8 mouse cellular contexts compared by ENCODE assay signal in the genomic region with DNA sequence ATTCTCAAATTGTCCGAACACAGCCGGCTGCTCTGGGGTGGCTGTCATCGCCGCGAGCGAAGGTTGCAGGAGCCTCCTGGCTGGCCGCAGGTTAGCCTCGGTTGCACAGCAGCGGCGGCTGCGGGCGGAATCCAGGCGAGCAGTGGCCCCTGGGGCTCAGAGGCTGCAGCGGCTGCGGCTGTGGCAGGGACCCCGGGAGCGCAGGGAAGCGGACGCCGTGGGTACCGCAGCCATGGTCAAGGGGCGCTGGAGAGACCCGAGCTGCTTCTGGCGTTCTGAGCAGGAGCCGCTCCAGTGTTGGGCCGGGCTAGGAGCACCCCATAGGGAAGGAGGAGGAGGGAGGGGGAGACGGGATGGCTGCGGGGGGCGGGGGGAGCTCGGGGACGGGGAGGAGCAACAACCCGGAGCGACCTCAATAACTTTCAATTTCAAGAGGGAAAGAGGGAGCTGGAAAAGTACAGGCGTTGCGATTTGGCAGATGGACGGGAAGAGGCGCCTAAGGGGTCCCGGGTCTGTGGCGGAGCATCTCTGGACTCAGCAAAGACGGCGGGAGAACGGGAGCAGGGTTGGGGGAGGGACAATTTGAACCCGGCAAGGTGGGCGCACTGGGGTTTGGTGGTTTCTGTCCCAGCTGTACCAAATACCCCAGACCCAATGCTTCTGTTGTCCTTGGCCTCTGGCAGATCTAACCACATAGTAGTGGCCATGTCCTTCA. TPM values are rescaled to one million over a fixed set of nuclear protein-coding genes. Genes with fewer than 3 reads are reported as not detected.
DNase-seq lines count a peak whose midpoint lies in the region; ATAC-seq and TF ChIP-seq lines count a peak whose summit lies in the region.

Gene Rspo3, minus strand, starts transcription at position 322 of the 715 bp plus-strand sequence.

- TF ChIP-seq EP300 in heart, adult 2 months (IDR thresholded peaks at IDR 0.05; ENCODE audit: insufficient read depth, low read depth, low read length): no peak

- peak within 1 kb of the TSS; percentile 46 for H3K4me3 ChIP-seq in heart, adult 2 months
- H3K4me3 ChIP-seq in kidney, postnatal 0 days (replicated peaks; ENCODE audit: low read depth, low read length): peak within 1 kb of the TSS; percentile 55
- peak within 1 kb of the TSS; percentile 52 for H3K4me3 ChIP-seq in liver, embryonic 13.5 days (replicated peaks)
- H3K4me3 ChIP-seq in olfactory bulb, adult 2 months (ENCODE audit: insufficient read depth, low read depth, low read length): peak within 1 kb of the TSS; percentile 92

- H3K79me2 ChIP-seq in heart, adult 2 months (replicated peaks; ENCODE audit: control insufficient read depth, insufficient read depth, low read length): no peaks in the 10 kb centered on the region

- intact Hi-C loops in heart, adult 2 months (cut with DNase I): loop anchor here (10.0 kb wide), 1 partner anchor 269 kb away; no protein-coding TSS in a partner anchor

- no peaks in the 10 kb centered on the region for H3K36me3 ChIP-seq in heart, adult 2 months (ENCODE audit: control insufficient read depth, insufficient read depth, low read length)
- H3K36me3 ChIP-seq in kidney, postnatal 0 days (ENCODE audit: insufficient read depth, low read length): no peaks in the 10 kb centered on the region
- no peaks in the 10 kb centered on the region for H3K36me3 ChIP-seq in liver, embryonic 13.5 days

- H3K9me3 ChIP-seq in kidney, postnatal 0 days (replicated peaks; ENCODE audit: low read length): no peaks in the 10 kb centered on the region
- no peaks in the 10 kb centered on the region for H3K9me3 ChIP-seq in liver, embryonic 13.5 days (replicated peaks)

- 1% methylated on average over 44 of the region's 44 CpGs for WGBS in heart, adult 2 months
- 1% methylated on average over 42 of the region's 44 CpGs for WGBS in kidney, postnatal 0 days
- under 1% methylated on average over 41 of the region's 44 CpGs for WGBS in liver, embryonic 13.5 days (ENCODE audit: insufficient replicate concordance)
- 1% methylated on average over 43 of the region's 44 CpGs for WGBS in olfactory bulb, adult 2 months

- H3K27ac ChIP-seq in heart, adult 2 months: no peak within 1 kb of the TSS
- no peak within 1 kb of the TSS for H3K27ac ChIP-seq in kidney, postnatal 0 days
- no peak within 1 kb of the TSS for H3K27ac ChIP-seq in liver, embryonic 13.5 days
- peak within 1 kb of the TSS; percentile 47 for H3K27ac ChIP-seq in olfactory bulb, adult 2 months (ENCODE audit: insufficient read depth, low read depth, low read length)

- peak; percentile 2 for DNase-seq in thymus, postnatal 14 days
- no peak for DNase-seq in thymus, postnatal 25 days
- DNase-seq in embryo, embryonic 10.5 days (ENCODE audit: low spot score): peak; percentile 65
- peak; percentile 18 to 42 for DNase-seq in heart, adult 2 months
- peak; percentile 70 for DNase-seq in kidney, postnatal 0 days (ENCODE audit: low spot score)
- no peak for DNase-seq in liver, embryonic 13.5 days
- no peak for DNase-seq in spleen, adult 18-20 months

- no peak for TF ChIP-seq POLR2A in heart, adult 2 months (IDR thresholded peaks at IDR 0.05; ENCODE audit: insufficient read depth, low read depth, low read length)
- 0 out of 2 replicates have a peak, but pooled peaks have one; percentile 17 for TF ChIP-seq POLR2A in olfactory bulb, adult 2 months (IDR thresholded peaks at IDR 0.05; ENCODE audit: insufficient read depth, low read depth, low read length)

- peak; percentile 70 for ATAC-seq in kidney, postnatal 0 days (replicated peaks; ENCODE audit: low FRiP score, low read depth)
- ATAC-seq in liver, embryonic 13.5 days (ENCODE audit: low read depth): 0 out of 2 replicates have a peak, but pooled peaks have one; percentile 23

- H3K4me2 ChIP-seq in kidney, postnatal 0 days (ENCODE audit: low read length): peak within 1 kb of the TSS; percentile 93
- peak within 1 kb of the TSS; percentile 65 for H3K4me2 ChIP-seq in liver, embryonic 13.5 days

- no peak for TF ChIP-seq CTCF in heart, adult 2 months (IDR thresholded peaks at IDR 0.05)
- TF ChIP-seq CTCF in kidney, postnatal 0 days (IDR thresholded peaks at IDR 0.05; ENCODE audit: low read depth): 0 out of 2 replicates have a peak, but pooled peaks have one; percentile 21
- TF ChIP-seq CTCF in olfactory bulb, adult 2 months (IDR thresholded peaks at IDR 0.05; ENCODE audit: insufficient read depth, low read depth, low read length): no peak

- no peaks in the 10 kb centered on the region; the same call in 1 of the 2 replicates for H3K4me1 ChIP-seq in heart, adult 2 months (ENCODE audit: control insufficient read depth, insufficient read depth, low read length)
- peaks cover 11% of the 10 kb centered on the region for H3K4me1 ChIP-seq in kidney, postnatal 0 days (replicated peaks; ENCODE audit: insufficient read depth, low read length)
- no peaks in the 10 kb centered on the region for H3K4me1 ChIP-seq in liver, embryonic 13.5 days (replicated peaks)
- H3K4me1 ChIP-seq in olfactory bulb, adult 2 months (ENCODE audit: control insufficient read depth, insufficient read depth, low read length): peaks cover 12% of the 10 kb centered on the region; the same call in 1 of the 2 replicates

- H3K9ac ChIP-seq in heart, adult 2 months (ENCODE audit: low read depth, low read length): peak within 1 kb of the TSS; percentile 41
- peak within 1 kb of the TSS; percentile 46 for H3K9ac ChIP-seq in kidney, postnatal 0 days (ENCODE audit: low read depth, low read length)
- H3K9ac ChIP-seq in liver, embryonic 13.5 days: peak within 1 kb of the TSS; percentile 49; the same call in 1 of the 2 replicates

- H3K27me3 ChIP-seq in heart, adult 2 months (ENCODE audit: control insufficient read depth, insufficient read depth, low read length): peaks cover 9% of the 10 kb centered on the region
- peaks cover 8% of the 10 kb centered on the region for H3K27me3 ChIP-seq in kidney, postnatal 0 days (ENCODE audit: insufficient read depth, low read length)
- peaks cover 53% of the 10 kb centered on the region for H3K27me3 ChIP-seq in liver, embryonic 13.5 days

RNA-seq across cellular contexts. Expression of gene Rspo3, which starts in this region (rescaled TPM):
- under 1 TPM; 0.20 to 0.52 TPM for total RNA-seq in heart, adult 2 months (2021)
- 0.10 and 0.15 TPM in 2 replicates for polyA plus RNA-seq in heart, adult 2 months (2012; rRNA removed)
- polyA plus RNA-seq in kidney, postnatal 0 days (2015; fragmentation: Nextera tagmentation; extraction: Ambion mirVana): 8.6 and 10.3 TPM in 2 replicates
- polyA plus RNA-seq in liver, embryonic 13.5 days (2015; fragmentation: Nextera tagmentation; extraction: Ambion mirVana): 4.0 and 4.4 TPM in 2 replicates
- polyA plus RNA-seq in olfactory bulb, adult 2 months (2012; ENCODE audit: insufficient read depth, insufficient read length, low replicate concordance, missing spikeins): not detected in 2 replicates

Comparison
In these comparisons a context has a peak if more than half of its experiments do, and no peak if none do; other contexts are left out.
1. DNase-seq: peak in thymus, postnatal 14 days (single experiment), embryo, embryonic 10.5 days (single experiment) and kidney, postnatal 0 days (single experiment); none in thymus, postnatal 25 days (single experiment), liver, embryonic 13.5 days (single experiment) and spleen, adult 18-20 months (0 of 2).
2. Peak in DNase-seq, H3K4me3 ChIP-seq and H3K9ac ChIP-seq in heart, adult 2 months; RNA of the gene not detected or under 1 TPM.
3. Peak in every context shown above with its lines, with median percentiles within 50 percentile points of each other: H3K4me3 ChIP-seq and H3K9ac ChIP-seq.